Mouse (Mus musculus): ENCODE measurements around the gene Dock1. TPM values are rescaled to one million over a fixed set of nuclear protein-coding genes. Genes with fewer than 3 reads are reported as not detected.

The Dock1 gene
- polyA plus RNA-seq, 1 experiment: not detected

GRCm38 (mm10) chr7:135021544-135022100 is 351.2 kb downstream of the Dock1 start:
- no peaks in the 10 kb centered on the region; the same call in 1 of the 2 replicates for H3K4me1 ChIP-seq (ENCODE audit: control insufficient read depth, insufficient read depth, low read length)
- no peak overlapping the region for H3K27ac ChIP-seq (ENCODE audit: insufficient read depth, low read depth, low read length)
- TF ChIP-seq POLR2A (IDR thresholded peaks at IDR 0.05; ENCODE audit: insufficient read depth, low read depth, low read length) (no peak), CTCF (IDR thresholded peaks at IDR 0.05; ENCODE audit: insufficient read depth, low read depth, low read length) (no peak)
- no peak overlapping the region for H3K4me3 ChIP-seq (ENCODE audit: insufficient read depth, low read depth, low read length)
- WGBS: 78% methylated on average over 9 of the region's 9 CpGs

GRCm38 (mm10) chr7:135024531-135024930 is 354.1 kb downstream of the Dock1 start:
- Histone ChIP-seq H3K4me3 (ENCODE audit: insufficient read depth, low read depth, low read length) (no peak overlapping the region), H3K4me1 (ENCODE audit: control insufficient read depth, insufficient read depth, low read length) (no peaks in the 10 kb centered on the region), H3K27ac (ENCODE audit: insufficient read depth, low read depth, low read length) (no peak overlapping the region)
- WGBS: 89% methylated on average over 5 of the region's 5 CpGs
- no peak for TF ChIP-seq POLR2A (IDR thresholded peaks at IDR 0.05; ENCODE audit: insufficient read depth, low read depth, low read length)
- no peak for TF ChIP-seq CTCF (IDR thresholded peaks at IDR 0.05; ENCODE audit: insufficient read depth, low read depth, low read length)

- TF ChIP-seq POLR2A (IDR thresholded peaks at IDR 0.05; ENCODE audit: insufficient read depth, low read depth, low read length) (no peak), CTCF (IDR thresholded peaks at IDR 0.05; ENCODE audit: insufficient read depth, low read depth, low read length) (no peak)
- H3K4me3 ChIP-seq (ENCODE audit: insufficient read depth, low read depth, low read length): no peak overlapping the region
- no peaks in the 10 kb centered on the region for H3K4me1 ChIP-seq (ENCODE audit: control insufficient read depth, insufficient read depth, low read length)
- H3K27ac ChIP-seq (ENCODE audit: insufficient read depth, low read depth, low read length): no peak overlapping the region
- WGBS: 98% methylated on average over 2 of the region's 2 CpGs
These were observed 358.3 kb downstream of the Dock1 start for GRCm38 (mm10) chr7:135028716-135029115.

GRCm38 (mm10) chr7:135029136-135029535 is 358.7 kb downstream of the Dock1 start:
- no peaks in the 10 kb centered on the region for H3K4me1 ChIP-seq (ENCODE audit: control insufficient read depth, insufficient read depth, low read length)
- WGBS: 59% methylated on average over 3 of the region's 3 CpGs
- H3K4me3 ChIP-seq (ENCODE audit: insufficient read depth, low read depth, low read length): no peak overlapping the region
- TF ChIP-seq CTCF (IDR thresholded peaks at IDR 0.05; ENCODE audit: insufficient read depth, low read depth, low read length) (no peak), POLR2A (IDR thresholded peaks at IDR 0.05; ENCODE audit: insufficient read depth, low read depth, low read length) (no peak)
- no peak overlapping the region for H3K27ac ChIP-seq (ENCODE audit: insufficient read depth, low read depth, low read length)

- no peaks in the 10 kb centered on the region for H3K4me1 ChIP-seq (ENCODE audit: control insufficient read depth, insufficient read depth, low read length)
- TF ChIP-seq POLR2A (IDR thresholded peaks at IDR 0.05; ENCODE audit: insufficient read depth, low read depth, low read length) (no peak), CTCF (IDR thresholded peaks at IDR 0.05; ENCODE audit: insufficient read depth, low read depth, low read length) (no peak)
- no peak overlapping the region for H3K27ac ChIP-seq (ENCODE audit: insufficient read depth, low read depth, low read length)
- H3K4me3 ChIP-seq (ENCODE audit: insufficient read depth, low read depth, low read length): no peak overlapping the region
- 83% methylated on average over 3 of the region's 3 CpGs for WGBS
These were observed 361.0 kb downstream of the Dock1 start for GRCm38 (mm10) chr7:135031466-135031865.

GRCm38 (mm10) chr7:135034811-135035210 is 364.4 kb downstream of the Dock1 start:
- Histone ChIP-seq H3K4me1 (ENCODE audit: control insufficient read depth, insufficient read depth, low read length) (no peaks in the 10 kb centered on the region), H3K27ac (ENCODE audit: insufficient read depth, low read depth, low read length) (no peak overlapping the region), H3K4me3 (ENCODE audit: insufficient read depth, low read depth, low read length) (no peak overlapping the region)
- TF ChIP-seq POLR2A (IDR thresholded peaks at IDR 0.05; ENCODE audit: insufficient read depth, low read depth, low read length): no peak
- TF ChIP-seq CTCF (IDR thresholded peaks at IDR 0.05; ENCODE audit: insufficient read depth, low read depth, low read length): no peak
- 91% methylated on average over 5 of the region's 5 CpGs for WGBS

- Histone ChIP-seq H3K4me1 (ENCODE audit: control insufficient read depth, insufficient read depth, low read length) (no peaks in the 10 kb centered on the region), H3K4me3 (ENCODE audit: insufficient read depth, low read depth, low read length) (no peak overlapping the region), H3K27ac (ENCODE audit: insufficient read depth, low read depth, low read length) (no peak overlapping the region)
- 96% methylated on average over 2 of the region's 2 CpGs for WGBS
- TF ChIP-seq POLR2A (IDR thresholded peaks at IDR 0.05; ENCODE audit: insufficient read depth, low read depth, low read length) (no peak), CTCF (IDR thresholded peaks at IDR 0.05; ENCODE audit: insufficient read depth, low read depth, low read length) (no peak)
These were observed 365.2 kb downstream of the Dock1 start for GRCm38 (mm10) chr7:135035651-135036050.

GRCm38 (mm10) chr7:135038930-135039329 is 368.5 kb downstream of the Dock1 start:
- H3K4me1 ChIP-seq (ENCODE audit: control insufficient read depth, insufficient read depth, low read length): no peaks in the 10 kb centered on the region
- no peak overlapping the region for H3K4me3 ChIP-seq (ENCODE audit: insufficient read depth, low read depth, low read length)
- 100% methylated on average over 1 of the region's 1 CpGs for WGBS
- TF ChIP-seq CTCF (IDR thresholded peaks at IDR 0.05; ENCODE audit: insufficient read depth, low read depth, low read length): no peak
- TF ChIP-seq POLR2A (IDR thresholded peaks at IDR 0.05; ENCODE audit: insufficient read depth, low read depth, low read length): no peak
- H3K27ac ChIP-seq (ENCODE audit: insufficient read depth, low read depth, low read length): no peak overlapping the region

GRCm38 (mm10) chr7:135043931-135044765 is 373.7 kb downstream of the Dock1 start:
- Histone ChIP-seq H3K4me3 (ENCODE audit: insufficient read depth, low read depth, low read length) (no peak overlapping the region), H3K27ac (ENCODE audit: insufficient read depth, low read depth, low read length) (no peak overlapping the region), H3K4me1 (ENCODE audit: control insufficient read depth, insufficient read depth, low read length) (no peaks in the 10 kb centered on the region)
- WGBS: 91% methylated on average over 12 of the region's 12 CpGs
- TF ChIP-seq CTCF (IDR thresholded peaks at IDR 0.05; ENCODE audit: insufficient read depth, low read depth, low read length) (no peak), POLR2A (IDR thresholded peaks at IDR 0.05; ENCODE audit: insufficient read depth, low read depth, low read length) (no peak)
